Mouse (Mus musculus) neural tube, embryonic 12.5 days (tissue): ENCODE results near the gene Clk4. TPM values are rescaled to one million over a fixed set of nuclear protein-coding genes. Genes with fewer than 3 reads are reported as not detected.
A peak's percentile ranks its signal among the peaks of the same experiment; 100 is the strongest.

Experiments
- ATAC-seq: fragments of 200-750 bp; cut with Nextera tagmentation; 2 replicates; pipeline ENCODE4 v1.8.0; 2017; ENCODE audit warnings: low read depth, mild to moderate bottlenecking, moderate TSS enrichment, moderate library complexity; ENCODE audit not compliant: low FRiP score
- H3K27ac ChIP-seq: fragments of 300-500 bp; sonication (generic); 2 replicates; pipeline ENCODE4 v1.5.1; 2016
- H3K27me3 ChIP-seq: fragments of 300-500 bp; sonication (generic); replicated peaks from 2 replicates; pipeline ENCODE4 v1.6.1; 2016; ENCODE audit warnings: mild to moderate bottlenecking
- H3K36me3 ChIP-seq: fragments of 300-500 bp; sonication (generic); 2 replicates; pipeline ENCODE4 v1.6.1; 2016; ENCODE audit warnings: mild to moderate bottlenecking
- H3K4me1 ChIP-seq: fragments of 300-500 bp; sonication (generic); 2 replicates; pipeline ENCODE4 v1.6.1; 2016
- H3K4me2 ChIP-seq: fragments of 300-500 bp; sonication (generic); replicated peaks from 2 replicates; pipeline ENCODE4 v1.6.1; 2016; ENCODE audit warnings: mild to moderate bottlenecking
- H3K4me3 ChIP-seq: fragments of 300-500 bp; sonication (generic); 2 replicates; pipeline ENCODE4 v1.5.1; 2016
- H3K9ac ChIP-seq: fragments of 300-500 bp; sonication (generic); 2 replicates; pipeline ENCODE4 v1.6.1; 2016; ENCODE audit warnings: mild to moderate bottlenecking
- H3K9me3 ChIP-seq: fragments of 300-500 bp; sonication (generic); 2 replicates; pipeline ENCODE4 v1.6.1; 2016; ENCODE audit warnings: mild to moderate bottlenecking
- WGBS: fragments of 180-500 bp; shearing (Covaris S2); methylation state at CpG from one replicate; pipeline ENCODE4 v1.1.7; 2016; 5-methylcytosine and 5-hydroxymethylcytosine counted together
- polyA plus RNA-seq: library from polyadenylated mRNA; unstranded; fragments of >200 nt; fragmentation: Nextera tagmentation; extraction: Ambion mirVana; gene quantifications from 2 replicates; pipeline ENCODE4 v1.2.1, GENCODE M21; 2016

Gene Clk4
- polyA plus RNA-seq, 1 experiment from 2014 or later: 146 TPM

GRCm38 (mm10) chr11:51274418-51274817 is 12.9 kb downstream of the Clk4 start:
- 74% methylated on average over 1 of the region's 1 CpGs for WGBS
- no peaks in the 10 kb centered on the region for H3K4me1 ChIP-seq
- no peak overlapping the region for H3K4me2 ChIP-seq
- no peak for ATAC-seq
- no peak overlapping the region for H3K4me3 ChIP-seq
- H3K27ac ChIP-seq: no peak overlapping the region
- H3K36me3 ChIP-seq: peaks cover 58% of the 10 kb centered on the region
- H3K9me3 ChIP-seq: no peaks in the 10 kb centered on the region
- H3K27me3 ChIP-seq: no peaks in the 10 kb centered on the region
- H3K9ac ChIP-seq: no peak overlapping the region

GRCm38 (mm10) chr11:51289564-51290041 is 28.1 kb downstream of the Clk4 start, which contains the start of gene Col23a1:
Gene Col23a1 (plus strand): TSS chr11:51289920.
- Histone ChIP-seq H3K9ac (peak within 1 kb of the TSS; percentile 61), H3K27ac (no peak within 1 kb of the TSS), H3K4me1 (0 out of 2 replicates have a peak, but pooled peaks cover 6% of the 10 kb centered on the region), H3K27me3 (peaks cover 3% of the 10 kb centered on the region; the same call in 1 of the 2 replicates), H3K4me3 (peak within 1 kb of the TSS; percentile 63), H3K9me3 (no peaks in the 10 kb centered on the region), H3K4me2 (peak within 1 kb of the TSS; percentile 96), H3K36me3 (peaks cover 9% of the 10 kb centered on the region; the same call in 1 of the 2 replicates)
- under 1% methylated on average over 38 of the region's 38 CpGs for whole genome bisulfite sequencing
- ATAC-seq: peak; percentile 84

GRCm38 (mm10) chr11:51290066-51290955 is 28.8 kb downstream of the Clk4 start:
- Histone ChIP-seq H3K4me2 (peak overlapping the region; percentile 96), H3K27ac (no peak overlapping the region), H3K36me3 (peaks cover 2% of the 10 kb centered on the region; the same call in 1 of the 2 replicates), H3K9me3 (0 out of 2 replicates have a peak, but pooled peaks cover under 1% of the 10 kb centered on the region), H3K4me3 (peak overlapping the region; percentile 63), H3K27me3 (peaks cover 3% of the 10 kb centered on the region; the same call in 1 of the 2 replicates), H3K9ac (peak overlapping the region; percentile 61), H3K4me1 (0 out of 2 replicates have a peak, but pooled peaks cover 6% of the 10 kb centered on the region)
- under 1% methylated on average over 74 of the region's 74 CpGs for WGBS
- ATAC-seq: peak; percentile 87

GRCm38 (mm10) chr11:51293956-51294530 is 32.5 kb downstream of the Clk4 start:
- Histone ChIP-seq H3K4me2 (no peak overlapping the region), H3K36me3 (no peaks in the 10 kb centered on the region), H3K4me1 (0 out of 2 replicates have a peak, but pooled peaks cover 6% of the 10 kb centered on the region), H3K4me3 (no peak overlapping the region), H3K27me3 (peaks cover 3% of the 10 kb centered on the region; the same call in 1 of the 2 replicates), H3K9ac (no peak overlapping the region), H3K9me3 (peaks cover 7% of the 10 kb centered on the region; the same call in 1 of the 2 replicates), H3K27ac (no peak overlapping the region)
- ATAC-seq: no peak
- 60% methylated on average over 2 of the region's 2 CpGs for WGBS

- H3K27me3 ChIP-seq: peaks cover 3% of the 10 kb centered on the region; the same call in 1 of the 2 replicates
- H3K9me3 ChIP-seq: peaks cover 7% of the 10 kb centered on the region; the same call in 1 of the 2 replicates
- ATAC-seq: no peak
- no peaks in the 10 kb centered on the region for H3K4me1 ChIP-seq
- no peak overlapping the region for H3K4me2 ChIP-seq
- no peak overlapping the region for H3K27ac ChIP-seq
- H3K9ac ChIP-seq: no peak overlapping the region
- H3K36me3 ChIP-seq: no peaks in the 10 kb centered on the region
- WGBS: 86% methylated on average over 3 of the region's 3 CpGs
- no peak overlapping the region for H3K4me3 ChIP-seq
These were observed 34.2 kb downstream of the Clk4 start for GRCm38 (mm10) chr11:51295742-51296141.

GRCm38 (mm10) chr11:51298691-51299090 is 37.2 kb downstream of the Clk4 start:
- Histone ChIP-seq H3K36me3 (no peaks in the 10 kb centered on the region), H3K27me3 (no peaks in the 10 kb centered on the region), H3K4me1 (no peaks in the 10 kb centered on the region), H3K9ac (no peak overlapping the region), H3K9me3 (peaks cover 7% of the 10 kb centered on the region; the same call in 1 of the 2 replicates), H3K4me2 (no peak overlapping the region), H3K27ac (no peak overlapping the region), H3K4me3 (no peak overlapping the region)
- ATAC-seq: no peak
- WGBS: 88% methylated on average over 4 of the region's 4 CpGs

GRCm38 (mm10) chr11:51302396-51302795 is 40.9 kb downstream of the Clk4 start:
- Histone ChIP-seq H3K4me3 (no peak overlapping the region), H3K27me3 (no peaks in the 10 kb centered on the region), H3K9ac (no peak overlapping the region), H3K4me1 (no peaks in the 10 kb centered on the region), H3K27ac (no peak overlapping the region), H3K36me3 (no peaks in the 10 kb centered on the region), H3K9me3 (no peaks in the 10 kb centered on the region), H3K4me2 (no peak overlapping the region)
- WGBS: 66% methylated on average over 5 of the region's 5 CpGs
- no peak for ATAC-seq

- no peak overlapping the region for H3K27ac ChIP-seq
- H3K36me3 ChIP-seq: no peaks in the 10 kb centered on the region
- no peak for ATAC-seq
- no peaks in the 10 kb centered on the region for H3K4me1 ChIP-seq
- no peaks in the 10 kb centered on the region for H3K9me3 ChIP-seq
- H3K27me3 ChIP-seq: no peaks in the 10 kb centered on the region
- no peak overlapping the region for H3K4me3 ChIP-seq
- WGBS: 62% methylated on average over 12 of the region's 12 CpGs
- no peak overlapping the region for H3K4me2 ChIP-seq
- H3K9ac ChIP-seq: no peak overlapping the region
These were observed 42.5 kb downstream of the Clk4 start for GRCm38 (mm10) chr11:51303981-51304553.

GRCm38 (mm10) chr11:51308306-51308705 is 46.8 kb downstream of the Clk4 start:
- ATAC-seq: no peak
- no peak overlapping the region for H3K4me3 ChIP-seq
- no peaks in the 10 kb centered on the region for H3K36me3 ChIP-seq
- WGBS: 67% methylated on average over 5 of the region's 5 CpGs
- no peak overlapping the region for H3K9ac ChIP-seq
- no peaks in the 10 kb centered on the region for H3K4me1 ChIP-seq
- H3K27ac ChIP-seq: no peak overlapping the region
- no peaks in the 10 kb centered on the region for H3K9me3 ChIP-seq
- H3K4me2 ChIP-seq: no peak overlapping the region
- no peaks in the 10 kb centered on the region for H3K27me3 ChIP-seq

- Histone ChIP-seq H3K27ac (no peak overlapping the region), H3K9me3 (no peaks in the 10 kb centered on the region), H3K27me3 (no peaks in the 10 kb centered on the region), H3K4me1 (no peaks in the 10 kb centered on the region), H3K36me3 (no peaks in the 10 kb centered on the region), H3K4me3 (no peak overlapping the region), H3K9ac (no peak overlapping the region), H3K4me2 (no peak overlapping the region)
- 77% methylated on average over 8 of the region's 8 CpGs for WGBS
- no peak for ATAC-seq
These were observed 50.3 kb downstream of the Clk4 start for GRCm38 (mm10) chr11:51311846-51312245.

GRCm38 (mm10) chr11:51315991-51316810 is 54.7 kb downstream of the Clk4 start:
- no peak overlapping the region for H3K4me2 ChIP-seq
- WGBS: 82% methylated on average over 7 of the region's 7 CpGs
- no peak for ATAC-seq

More at GRCm38 (mm10) chr11:51315991-51316810, 54.7 kb downstream of the Clk4 start:
- H3K4me1 ChIP-seq: no peaks in the 10 kb centered on the region
- no peak overlapping the region for H3K4me3 ChIP-seq
- no peaks in the 10 kb centered on the region for H3K9me3 ChIP-seq
- no peaks in the 10 kb centered on the region for H3K27me3 ChIP-seq
- H3K27ac ChIP-seq: no peak overlapping the region
- H3K36me3 ChIP-seq: no peaks in the 10 kb centered on the region
- no peak overlapping the region for H3K9ac ChIP-seq
